Mouse (Mus musculus) stomach, postnatal 0 days (tissue): ENCODE results near the gene Cgnl1. TPM values are rescaled to one million over a fixed set of nuclear protein-coding genes. Genes with fewer than 3 reads are reported as not detected.

Source experiments
- ATAC-seq: fragments of 200-750 bp; cut with Nextera tagmentation; 2 replicates; pipeline ENCODE4 v1.8.0; 2017; ENCODE audit not compliant: low FRiP score, low TSS enrichment
- DNase-seq: peaks from one replicate; pipeline ENCODE4 v3.0.0-alpha.2; 2016; ENCODE audit warnings: low spot score
- H3K27ac ChIP-seq: fragments of 300-500 bp; sonication (generic); replicated peaks from 2 replicates; pipeline ENCODE4 v1.5.1; 2014; ENCODE audit warnings: mild to moderate bottlenecking, control low read depth
- H3K27me3 ChIP-seq: fragments of 300-500 bp; sonication (generic); 2 replicates; pipeline ENCODE4 v1.6.1; 2014; ENCODE audit warnings: low read length; ENCODE audit not compliant: control insufficient read depth, insufficient read depth
- H3K36me3 ChIP-seq: fragments of 300-500 bp; sonication (generic); 2 replicates; pipeline ENCODE4 v1.6.1; 2014; ENCODE audit warnings: low read length, mixed read lengths; ENCODE audit not compliant: control insufficient read depth, insufficient read depth
- H3K4me1 ChIP-seq: fragments of 300-500 bp; sonication (generic); replicated peaks from 2 replicates; pipeline ENCODE4 v1.6.1; 2014; ENCODE audit warnings: antibody characterized with exemption; ENCODE audit not compliant: control insufficient read depth, insufficient read depth
- H3K4me2 ChIP-seq: fragments of 300-500 bp; sonication (generic); replicated peaks from 2 replicates; pipeline ENCODE4 v1.6.1; 2014; ENCODE audit warnings: low read depth, mild to moderate bottlenecking, control low read depth, moderate library complexity
- H3K4me3 ChIP-seq: fragments of 300-500 bp; sonication (generic); 2 replicates; pipeline ENCODE4 v1.5.1; 2014; ENCODE audit warnings: low read depth, low read length, control low read depth
- H3K9ac ChIP-seq: fragments of 300-500 bp; sonication (generic); 2 replicates; pipeline ENCODE4 v1.6.1; 2014; ENCODE audit warnings: mild to moderate bottlenecking, low read length, control low read depth, mixed read lengths
- H3K9me3 ChIP-seq: fragments of 300-500 bp; sonication (generic); 2 replicates; pipeline ENCODE4 v1.6.1; 2016; ENCODE audit warnings: low read length; ENCODE audit not compliant: control insufficient read depth
- CTCF ChIP-seq: IDR thresholded peaks from 2 replicates; pipeline ENCODE4 v1.5.1; 2016; ENCODE audit warnings: antibody characterized with exemption, low read depth, mild to moderate bottlenecking, moderate library complexity
- EP300 ChIP-seq: optimal IDR thresholded peaks from 2 replicates; pipeline ENCODE3; 2016; ENCODE audit warnings: antibody characterized with exemption
- WGBS: fragments of 180-500 bp; shearing (Covaris S2); extraction: QIAGEN DNeasy Blood & Tissue Kit; methylation state at CpG from one replicate; pipeline ENCODE4 v1.1.7; 2014; 5-methylcytosine and 5-hydroxymethylcytosine counted together
- polyA plus RNA-seq: library from polyadenylated mRNA; unstranded; fragments of >200 nt; fragmentation: Nextera tagmentation; extraction: Ambion mirVana; gene quantifications from 2 replicates; pipeline ENCODE4 v1.2.1, GENCODE M21; 2015

Gene Cgnl1
- polyA plus RNA-seq, 1 experiment from 2014 or later = 6.3 TPM

GRCm38 (mm10) chr9:71578896-71579564 is 192.4 kb downstream of the Cgnl1 start:
- no peak overlapping the region for H3K9ac ChIP-seq
- 0 out of 2 replicates have a peak overlapping the region, but pooled peaks have one; percentile 8 for H3K27ac ChIP-seq
- no peaks in the 10 kb centered on the region for H3K9me3 ChIP-seq
- H3K4me2 ChIP-seq = no peak overlapping the region
- peak; percentile 65 for DNase-seq
- TF ChIP-seq CTCF (0 out of 2 replicates have a peak, but pooled peaks have one; percentile 20), EP300 (no peak)
- H3K4me3 ChIP-seq = no peak overlapping the region
- H3K36me3 ChIP-seq = no peaks in the 10 kb centered on the region
- no peaks in the 10 kb centered on the region for H3K4me1 ChIP-seq
- peak; percentile 55; the same call in 1 of the 2 replicates for ATAC-seq
- WGBS = 46% methylated on average over 7 of the region's 7 CpGs
- H3K27me3 ChIP-seq = no peaks in the 10 kb centered on the region

Other genes with a start within 250 kb of the Cgnl1 start
- 21.9 and 25.7 TPM in 2 replicates for gene Myzap, start 179.2 kb downstream of the Cgnl1 start, polyA plus RNA-seq